Mouse (Mus musculus) heart, adult 2 months (tissue): Measurements from ENCODE around the gene Angptl7.

Experiments used
- CTCF ChIP-seq: fragments of 200-600 bp; IDR thresholded peaks from 2 replicates; pipeline ENCODE4 v1.8.1; 2022; ENCODE audit warnings: antibody characterized with exemption, mild to moderate bottlenecking, moderate library complexity
- EP300 ChIP-seq: fragments of 200-500 bp; IDR thresholded peaks from 2 replicates; pipeline ENCODE4 v1.6.1; 2011; ENCODE audit warnings: low read depth, low read length, control low read depth; ENCODE audit not compliant: insufficient read depth
- POLR2A ChIP-seq: fragments of 200-500 bp; IDR thresholded peaks from 2 replicates; pipeline ENCODE4 v1.6.1; 2011; ENCODE audit warnings: mild to moderate bottlenecking, low read depth, low read length, control low read depth; ENCODE audit not compliant: insufficient read depth

DNA sequence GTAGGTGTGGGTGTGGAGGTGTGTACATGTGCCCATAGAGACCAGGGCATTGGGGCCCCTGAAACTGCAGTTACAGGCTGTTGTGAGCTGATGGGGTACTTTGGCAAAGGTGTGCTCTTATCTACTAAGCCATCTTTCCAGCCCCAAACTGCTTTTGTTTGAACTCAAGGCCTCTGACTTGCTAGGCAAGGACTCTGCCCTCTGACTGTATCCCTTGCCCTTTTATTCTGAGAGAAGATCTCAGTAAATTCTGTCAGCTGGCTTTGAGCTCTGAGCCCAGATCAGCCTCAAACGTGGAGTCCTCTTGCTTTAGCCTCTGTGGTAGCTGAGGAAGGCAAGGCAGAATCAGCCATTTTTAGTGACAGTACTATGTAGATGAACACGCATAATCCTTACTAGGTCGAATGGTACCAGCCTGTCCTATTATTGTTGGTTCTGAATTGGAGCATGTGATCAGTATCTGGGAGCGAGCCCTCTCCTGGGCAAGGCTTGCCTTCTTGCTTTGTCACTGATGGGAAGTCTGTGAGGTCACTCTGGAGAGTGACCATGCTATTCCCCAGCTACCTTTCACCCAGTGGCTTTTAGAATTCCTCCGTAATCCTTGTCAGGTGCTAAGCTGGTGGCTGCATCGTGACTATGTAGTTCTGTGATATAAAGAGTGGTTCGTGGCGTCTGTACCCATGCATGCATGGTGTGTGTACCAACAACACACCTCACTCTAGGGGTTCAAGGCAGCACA, 27.7 kb downstream of the Angptl7 start:
- TF ChIP-seq POLR2A, result no peak
- no peak for TF ChIP-seq EP300
- TF ChIP-seq CTCF, result no peak
